Mouse (Mus musculus) hindbrain, embryonic 14.5 days (tissue): Measurements from ENCODE around the gene Brsk2. TPM values are rescaled to one million over a fixed set of nuclear protein-coding genes. Genes with fewer than 3 reads are reported as not detected.

Experiments used
- ATAC-seq: fragments of 200-750 bp; cut with Nextera tagmentation; 2 replicates; pipeline ENCODE4 v1.8.0; 2017; ENCODE audit warnings: moderate number of reproducible peaks, mild to moderate bottlenecking, moderate TSS enrichment, moderate library complexity; ENCODE audit not compliant: low FRiP score
- DNase-seq: peaks from one replicate; pipeline ENCODE4 v3.0.0-alpha.2; 2015; ENCODE audit warnings: low spot score
- H3K27ac ChIP-seq: fragments of 300-500 bp; sonication (generic); 2 replicates; pipeline ENCODE4 v1.5.1; 2014; ENCODE audit warnings: mild to moderate bottlenecking, moderate library complexity
- H3K27me3 ChIP-seq: fragments of 300-500 bp; sonication (generic); 2 replicates; pipeline ENCODE4 v1.6.1; 2014; ENCODE audit warnings: mild to moderate bottlenecking, low read length, mixed read lengths; ENCODE audit not compliant: control insufficient read depth, insufficient read depth
- H3K36me3 ChIP-seq: fragments of 300-500 bp; sonication (generic); replicated peaks from 2 replicates; pipeline ENCODE4 v1.6.1; 2014; ENCODE audit not compliant: control insufficient read depth, insufficient read depth
- H3K4me1 ChIP-seq: fragments of 300-500 bp; sonication (generic); replicated peaks from 2 replicates; pipeline ENCODE4 v1.6.1; 2014; ENCODE audit warnings: antibody characterized with exemption, low read length, mixed read lengths; ENCODE audit not compliant: control insufficient read depth, insufficient read depth
- H3K4me2 ChIP-seq: fragments of 300-500 bp; sonication (generic); replicated peaks from 2 replicates; pipeline ENCODE4 v1.6.1; 2014; ENCODE audit warnings: mild to moderate bottlenecking, moderate library complexity
- H3K4me3 ChIP-seq: fragments of 300-500 bp; sonication (generic); replicated peaks from 2 replicates; pipeline ENCODE4 v1.5.1; 2014; ENCODE audit warnings: mild to moderate bottlenecking, low read length
- H3K9ac ChIP-seq: fragments of 300-500 bp; sonication (generic); 2 replicates; pipeline ENCODE4 v1.6.1; 2014
- H3K9me3 ChIP-seq: fragments of 300-500 bp; sonication (generic); 2 replicates; pipeline ENCODE4 v1.6.1; 2016; ENCODE audit warnings: low read length; ENCODE audit not compliant: control insufficient read depth
- WGBS: fragments of 180-500 bp; shearing (Covaris S2); extraction: QIAGEN DNeasy Blood & Tissue Kit; methylation state at CpG from one replicate; pipeline ENCODE4 v1.1.7; 2014; 5-methylcytosine and 5-hydroxymethylcytosine counted together
- polyA plus RNA-seq: library from polyadenylated mRNA; unstranded; fragments of >200 nt; fragmentation: Nextera tagmentation; extraction: Ambion mirVana; gene quantifications from 2 replicates; pipeline ENCODE4 v1.2.1, GENCODE M21; 2014

The Brsk2 gene
- polyA plus RNA-seq, 1 experiment from 2014 or later: 24.8 TPM

- 77% methylated on average over 4 of the region's 4 CpGs for WGBS
- Histone ChIP-seq H3K4me1 (peaks cover 68% of the 10 kb centered on the region), H3K9me3 (no peaks in the 10 kb centered on the region), H3K4me2 (peak overlapping the region; percentile 91), H3K4me3 (peak overlapping the region; percentile 90), H3K27me3 (no peaks in the 10 kb centered on the region), H3K27ac (peak overlapping the region; percentile 98), H3K9ac (peak overlapping the region; percentile 99), H3K36me3 (peaks cover 3% of the 10 kb centered on the region; the same call in 1 of the 2 replicates)
- no peak for ATAC-seq
- DNase-seq: no peak
These were observed 2.3 kb downstream of the Brsk2 start for GRCm38 (mm10) chr7:141951821-141952220.

GRCm38 (mm10) chr7:141952920-141953319, 3.4 kb downstream of the Brsk2 start:
- no peak for DNase-seq
- H3K4me3 ChIP-seq: no peak overlapping the region
- H3K27me3 ChIP-seq: no peaks in the 10 kb centered on the region
- H3K9ac ChIP-seq: no peak overlapping the region
- peaks cover 3% of the 10 kb centered on the region; the same call in 1 of the 2 replicates for H3K36me3 ChIP-seq
- ATAC-seq: no peak
- H3K27ac ChIP-seq: no peak overlapping the region
- H3K4me1 ChIP-seq: peaks cover 75% of the 10 kb centered on the region
- H3K4me2 ChIP-seq: no peak overlapping the region
- no peaks in the 10 kb centered on the region for H3K9me3 ChIP-seq
- WGBS: 78% methylated on average over 4 of the region's 4 CpGs

- ATAC-seq (no peak), DNase-seq (no peak)
- H3K36me3 ChIP-seq: peaks cover 3% of the 10 kb centered on the region; the same call in 1 of the 2 replicates
- no peak overlapping the region for H3K9ac ChIP-seq
- no peak overlapping the region for H3K4me3 ChIP-seq
- H3K4me1 ChIP-seq: peaks cover 74% of the 10 kb centered on the region
- no peaks in the 10 kb centered on the region for H3K27me3 ChIP-seq
- H3K9me3 ChIP-seq: no peaks in the 10 kb centered on the region
- no peak overlapping the region for H3K27ac ChIP-seq
- H3K4me2 ChIP-seq: no peak overlapping the region
- WGBS: 84% methylated on average over 6 of the region's 6 CpGs
These were observed 4.1 kb downstream of the Brsk2 start for GRCm38 (mm10) chr7:141953616-141954015.

- no peak for DNase-seq
- Histone ChIP-seq H3K36me3 (peaks cover 3% of the 10 kb centered on the region; the same call in 1 of the 2 replicates), H3K27me3 (no peaks in the 10 kb centered on the region), H3K4me2 (no peak overlapping the region), H3K9me3 (no peaks in the 10 kb centered on the region), H3K27ac (no peak overlapping the region), H3K4me1 (peaks cover 86% of the 10 kb centered on the region), H3K9ac (no peak overlapping the region), H3K4me3 (no peak overlapping the region)
- WGBS: 61% methylated on average over 5 of the region's 5 CpGs
- no peak for ATAC-seq
These were observed 6.1 kb downstream of the Brsk2 start for GRCm38 (mm10) chr7:141955565-141956173.

- Histone ChIP-seq H3K27me3 (no peaks in the 10 kb centered on the region), H3K4me2 (no peak overlapping the region), H3K36me3 (peaks cover 3% of the 10 kb centered on the region; the same call in 1 of the 2 replicates), H3K27ac (no peak overlapping the region), H3K4me3 (no peak overlapping the region), H3K9ac (no peak overlapping the region), H3K4me1 (peaks cover 88% of the 10 kb centered on the region), H3K9me3 (no peaks in the 10 kb centered on the region)
- no peak for DNase-seq
- no peak for ATAC-seq
- 68% methylated on average over 8 of the region's 8 CpGs for WGBS
These were observed 6.6 kb downstream of the Brsk2 start for GRCm38 (mm10) chr7:141956174-141956566.

GRCm38 (mm10) chr7:141957524-141958051, 8.0 kb downstream of the Brsk2 start:
- DNase-seq: no peak
- Histone ChIP-seq H3K9ac (no peak overlapping the region), H3K4me1 (peaks cover 92% of the 10 kb centered on the region), H3K4me2 (no peak overlapping the region), H3K27ac (no peak overlapping the region), H3K9me3 (no peaks in the 10 kb centered on the region), H3K36me3 (no peaks in the 10 kb centered on the region), H3K27me3 (no peaks in the 10 kb centered on the region), H3K4me3 (no peak overlapping the region)
- no peak for ATAC-seq
- 72% methylated on average over 4 of the region's 4 CpGs for WGBS

GRCm38 (mm10) chr7:141958211-141958610, 8.7 kb downstream of the Brsk2 start:
- H3K4me2 ChIP-seq: no peak overlapping the region
- no peaks in the 10 kb centered on the region for H3K27me3 ChIP-seq
- H3K4me1 ChIP-seq: peaks cover 93% of the 10 kb centered on the region
- no peak overlapping the region for H3K9ac ChIP-seq
- no peaks in the 10 kb centered on the region for H3K36me3 ChIP-seq
- ATAC-seq: no peak
- no peak overlapping the region for H3K4me3 ChIP-seq
- 86% methylated on average over 2 of the region's 2 CpGs for WGBS
- no peaks in the 10 kb centered on the region for H3K9me3 ChIP-seq
- DNase-seq: no peak
- no peak overlapping the region for H3K27ac ChIP-seq

- WGBS: 95% methylated on average over 1 of the region's 1 CpGs
- no peak overlapping the region for H3K4me2 ChIP-seq
- H3K4me3 ChIP-seq: no peak overlapping the region
- H3K27ac ChIP-seq: no peak overlapping the region
- H3K4me1 ChIP-seq: peaks cover 84% of the 10 kb centered on the region
- H3K9me3 ChIP-seq: no peaks in the 10 kb centered on the region
- no peak overlapping the region for H3K9ac ChIP-seq
- DNase-seq (no peak), ATAC-seq (no peak)
- H3K27me3 ChIP-seq: no peaks in the 10 kb centered on the region
- H3K36me3 ChIP-seq: no peaks in the 10 kb centered on the region
These were observed 9.6 kb downstream of the Brsk2 start for GRCm38 (mm10) chr7:141959133-141959532.

GRCm38 (mm10) chr7:141960926-141961325, 11.4 kb downstream of the Brsk2 start:
- no peak overlapping the region for H3K9ac ChIP-seq
- H3K4me3 ChIP-seq: no peak overlapping the region
- H3K4me1 ChIP-seq: peaks cover 73% of the 10 kb centered on the region
- H3K36me3 ChIP-seq: no peaks in the 10 kb centered on the region
- H3K9me3 ChIP-seq: no peaks in the 10 kb centered on the region
- no peak overlapping the region for H3K4me2 ChIP-seq
- WGBS: 75% methylated on average over 2 of the region's 2 CpGs
- ATAC-seq: no peak
- no peaks in the 10 kb centered on the region for H3K27me3 ChIP-seq
- H3K27ac ChIP-seq: no peak overlapping the region
- no peak for DNase-seq
